Mouse (Mus musculus): Measurements from ENCODE around the gene Epha7. TPM values are rescaled to one million over a fixed set of nuclear protein-coding genes. Genes with fewer than 3 reads are reported as not detected.

Epha7 gene
- polyA plus RNA-seq (2012; rRNA removed): 0.68 and 1.0 TPM in 2 replicates

GRCm38 (mm10) chr4:28812691-28813289 lies at the start of gene Epha7:
Gene Epha7, plus strand, starts transcription at chr4:28813131.
- WGBS: 1% methylated on average over 48 of the region's 48 CpGs

GRCm38 (mm10) chr4:28783961-28784360 lies 29.0 kb upstream of the Epha7 start:
- no peak for DNase-seq (ENCODE audit: low read depth, low spot score)
- WGBS: 50% methylated on average over 3 of the region's 3 CpGs

More at GRCm38 (mm10) chr4:28812691-28813289, at the start of gene Epha7:
- peak; percentile 78 for DNase-seq (ENCODE audit: low read depth, low spot score)

- DNase-seq (ENCODE audit: low read depth, low spot score): no peak
Measured at GRCm38 (mm10) chr4:28808800-28809199, 4.1 kb upstream of the Epha7 start.

GRCm38 (mm10) chr4:28809703-28810102 lies 3.2 kb upstream of the Epha7 start:
- no peak for DNase-seq (ENCODE audit: low read depth, low spot score)
- WGBS: 70% methylated on average over 4 of the region's 4 CpGs

- WGBS: 1% methylated on average over 93 of the region's 94 CpGs
- no peak for DNase-seq (ENCODE audit: low read depth, low spot score)
Measured at GRCm38 (mm10) chr4:28813551-28814475, 882 bp downstream of the Epha7 start.

DNA sequence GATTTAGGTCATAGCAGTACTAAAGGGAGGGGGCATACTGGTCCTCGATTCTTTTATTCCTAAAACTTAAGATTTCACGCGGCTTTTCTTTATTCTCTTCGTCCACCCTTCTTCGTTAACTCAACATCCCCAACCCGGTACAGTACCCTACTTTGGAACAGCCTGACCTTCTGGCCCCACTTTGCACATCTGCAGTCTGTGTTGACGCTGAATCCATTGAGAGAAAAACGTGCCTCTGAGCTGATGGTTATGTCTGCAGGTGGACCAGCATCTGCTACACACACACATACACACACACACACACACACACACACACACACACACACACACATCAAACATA lies 1.5 kb downstream of the Epha7 start:
- WGBS: 2% methylated on average over 8 of the region's 8 CpGs
- no peak for DNase-seq (ENCODE audit: low read depth, low spot score)

DNA sequence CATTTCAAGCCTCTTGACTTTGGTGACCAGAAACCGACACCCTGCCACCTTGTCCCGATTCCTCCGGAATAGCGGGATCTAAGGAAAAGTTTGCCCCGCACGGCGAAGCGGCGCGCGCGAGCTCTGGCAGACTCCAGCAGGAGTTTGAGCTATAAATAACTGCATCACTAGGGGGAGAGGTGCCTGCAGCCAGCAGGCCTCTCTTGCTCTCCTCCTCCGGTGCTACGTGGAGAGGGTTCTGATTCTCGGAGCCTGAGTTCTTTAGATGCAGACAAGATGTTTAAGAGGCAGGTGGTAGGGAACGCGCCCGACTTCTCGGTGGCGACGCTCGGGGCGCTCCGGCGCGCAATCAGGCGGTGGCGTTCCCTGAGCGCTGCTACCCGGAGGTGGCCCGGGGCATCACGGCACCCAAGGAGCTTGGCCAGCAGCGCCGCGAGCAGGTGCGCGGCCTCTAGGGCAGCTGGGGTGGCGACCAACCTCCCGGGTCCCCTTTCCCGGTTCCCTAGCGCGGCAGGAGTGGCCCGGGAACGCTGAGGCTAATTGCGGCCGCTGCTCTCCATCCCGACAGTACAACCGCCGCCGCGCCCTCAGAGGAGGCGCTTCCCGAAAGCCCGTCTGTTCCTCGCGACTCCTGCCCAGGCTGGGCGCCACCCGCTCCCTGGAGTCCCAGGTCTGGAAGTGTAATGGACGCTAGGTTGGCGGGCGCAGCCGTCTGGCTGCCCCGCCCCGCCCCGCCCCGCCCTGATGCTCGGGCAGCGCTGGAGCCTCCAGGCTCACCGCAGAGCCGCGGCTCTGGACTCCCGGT lies 2.1 kb downstream of the Epha7 start:
- no peak for DNase-seq (ENCODE audit: low read depth, low spot score)
- WGBS: 1% methylated on average over 72 of the region's 72 CpGs

GRCm38 (mm10) chr4:28815621-28815920 lies 2.6 kb downstream of the Epha7 start:
- WGBS: 1% methylated on average over 15 of the region's 15 CpGs
- DNase-seq (ENCODE audit: low read depth, low spot score): no peak

DNA sequence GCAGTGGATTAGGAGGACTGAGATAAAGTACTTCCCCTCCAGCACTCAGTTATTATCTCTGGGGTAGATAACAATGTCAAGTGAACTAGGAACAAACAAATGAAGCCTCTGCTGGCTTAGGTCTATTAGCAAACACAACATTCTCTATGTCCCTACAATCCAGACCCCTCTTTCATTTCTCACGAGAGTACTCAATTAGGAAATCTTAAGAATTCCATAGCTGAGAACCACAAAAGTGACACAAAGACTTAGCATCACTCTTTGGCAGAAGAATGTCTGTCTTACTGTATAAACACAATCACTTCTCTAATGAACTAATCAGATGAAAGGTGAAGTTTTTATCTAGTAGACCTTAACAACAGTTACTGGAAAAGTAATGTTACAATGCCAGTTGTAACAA lies 10.7 kb downstream of the Epha7 start:
- 79% methylated on average over 1 of the region's 1 CpGs for WGBS
- no peak for DNase-seq (ENCODE audit: low read depth, low spot score)

GRCm38 (mm10) chr4:28824616-28825015 lies 11.7 kb downstream of the Epha7 start:
- DNase-seq (ENCODE audit: low read depth, low spot score): no peak
- 52% methylated on average over 7 of the region's 7 CpGs for WGBS

DNA sequence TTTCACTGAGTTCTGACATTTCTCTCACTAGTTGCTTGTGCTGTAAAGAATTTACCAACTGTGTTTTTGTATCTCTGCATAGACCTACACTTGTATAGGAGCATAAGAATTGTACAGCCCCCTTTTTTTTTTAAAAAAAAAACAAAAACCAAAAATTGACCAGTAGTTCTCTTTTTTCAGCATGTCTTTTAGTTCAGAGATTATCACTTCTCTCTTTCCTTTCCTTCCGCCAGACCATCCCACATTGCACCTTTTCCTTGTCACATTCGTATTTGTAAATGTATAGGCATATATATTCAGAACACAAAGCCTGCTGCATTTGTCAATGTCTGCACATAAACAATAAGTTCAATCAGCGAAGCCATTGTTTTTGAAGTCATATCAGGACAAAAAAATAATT lies 24.7 kb downstream of the Epha7 start:
- 88% methylated on average over 3 of the region's 3 CpGs for WGBS
- no peak for DNase-seq (ENCODE audit: low read depth, low spot score)

DNA sequence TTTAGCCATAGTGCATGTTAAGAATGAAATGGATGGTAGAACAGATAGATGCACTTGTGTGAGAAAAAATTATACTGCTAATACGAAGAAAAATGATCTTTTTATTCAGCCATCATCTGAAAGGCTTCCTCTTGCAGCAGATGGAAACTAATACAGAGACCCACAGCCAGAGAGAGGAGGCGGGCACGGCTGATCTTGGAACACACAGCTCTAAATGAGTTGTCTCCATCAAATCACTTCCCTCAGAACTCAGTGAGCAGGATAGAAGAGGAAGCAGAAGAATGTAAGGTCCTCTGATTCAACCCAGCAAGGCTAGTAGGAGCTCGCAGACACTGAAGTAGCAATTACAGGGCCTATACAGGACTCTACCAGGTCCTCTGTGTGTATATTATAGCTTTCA lies 33.4 kb downstream of the Epha7 start:
- 88% methylated on average over 4 of the region's 4 CpGs for WGBS
- DNase-seq (ENCODE audit: low read depth, low spot score): no peak

DNA sequence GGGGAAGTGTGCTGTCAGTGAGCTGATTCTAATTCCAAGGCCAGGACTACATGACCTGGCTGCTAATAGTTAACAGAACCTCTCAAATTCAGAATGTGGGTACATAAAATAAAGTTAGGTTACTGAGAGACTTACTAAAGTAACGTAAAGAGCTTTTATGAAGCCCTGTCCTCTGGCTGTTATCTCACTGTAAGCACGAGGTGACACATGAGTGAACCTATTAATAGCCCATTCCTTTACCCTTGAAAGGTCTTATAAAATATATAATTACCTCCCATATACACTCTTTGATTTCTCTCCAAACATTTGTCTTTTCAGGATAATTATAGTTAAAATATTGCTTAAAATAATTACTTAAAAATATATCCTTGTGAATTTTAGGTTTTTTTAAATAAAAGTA lies 37.5 kb downstream of the Epha7 start:
- WGBS: 52% methylated on average over 2 of the region's 2 CpGs
- no peak for DNase-seq (ENCODE audit: low read depth, low spot score)

DNA sequence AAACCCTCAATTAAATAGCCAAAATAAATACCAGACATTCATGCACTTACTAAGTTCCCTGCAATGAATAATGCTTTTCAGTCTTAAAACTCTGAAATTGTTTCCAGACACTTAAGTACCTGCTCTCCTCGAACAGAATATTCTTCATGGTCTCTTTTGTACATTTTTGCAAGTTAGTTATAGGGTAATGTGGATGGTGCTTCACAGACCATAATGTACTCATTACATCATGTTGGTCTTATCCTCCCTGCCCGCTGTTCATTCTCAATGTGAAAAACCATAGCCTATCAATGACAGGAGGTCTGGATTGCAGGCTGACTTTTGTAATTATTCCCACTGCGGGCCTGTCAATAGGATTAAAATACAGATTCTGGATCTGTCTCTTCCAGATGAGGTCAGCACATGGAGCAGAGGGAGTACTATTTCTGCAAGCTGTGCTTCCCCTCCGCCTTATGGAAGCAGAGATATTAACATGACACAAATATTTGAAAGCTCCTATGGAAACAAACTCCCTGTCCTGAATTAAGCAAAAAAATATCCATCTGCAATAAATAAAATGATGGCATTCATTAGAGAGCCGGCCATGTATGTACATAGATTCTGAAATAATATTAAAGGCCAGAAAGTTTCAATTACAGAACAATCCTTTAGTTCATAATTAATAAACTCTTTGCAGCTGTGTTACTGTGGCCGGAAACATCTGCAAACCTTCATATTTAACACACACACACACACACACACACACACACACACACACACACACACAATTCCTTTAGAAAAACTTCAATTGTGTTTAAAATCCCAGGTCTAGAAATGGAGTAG lies 50.1 kb downstream of the Epha7 start:
- WGBS: 80% methylated on average over 6 of the region's 6 CpGs
- DNase-seq (ENCODE audit: low read depth, low spot score): no peak

DNA sequence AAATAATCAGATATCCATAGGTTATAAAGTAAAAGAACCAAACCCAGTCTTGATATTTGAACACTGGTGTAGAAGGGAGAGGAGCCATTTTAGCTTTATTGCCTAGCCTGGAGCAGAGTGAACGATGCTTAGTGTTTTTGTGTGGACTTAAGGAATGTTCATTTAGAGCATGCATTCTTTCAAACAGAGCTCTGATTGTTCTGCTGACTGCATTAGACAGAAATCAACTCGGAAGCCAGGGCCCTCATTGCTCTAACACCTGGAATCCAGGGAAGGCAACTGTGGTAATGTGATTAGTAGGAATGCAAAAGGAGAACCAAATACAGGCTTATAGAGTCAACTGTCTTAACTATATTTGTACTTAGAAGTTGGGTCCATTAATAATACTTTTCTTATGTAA lies 53.5 kb downstream of the Epha7 start:
- no peak for DNase-seq (ENCODE audit: low read depth, low spot score)
- 30% methylated on average over 2 of the region's 2 CpGs for WGBS

DNA sequence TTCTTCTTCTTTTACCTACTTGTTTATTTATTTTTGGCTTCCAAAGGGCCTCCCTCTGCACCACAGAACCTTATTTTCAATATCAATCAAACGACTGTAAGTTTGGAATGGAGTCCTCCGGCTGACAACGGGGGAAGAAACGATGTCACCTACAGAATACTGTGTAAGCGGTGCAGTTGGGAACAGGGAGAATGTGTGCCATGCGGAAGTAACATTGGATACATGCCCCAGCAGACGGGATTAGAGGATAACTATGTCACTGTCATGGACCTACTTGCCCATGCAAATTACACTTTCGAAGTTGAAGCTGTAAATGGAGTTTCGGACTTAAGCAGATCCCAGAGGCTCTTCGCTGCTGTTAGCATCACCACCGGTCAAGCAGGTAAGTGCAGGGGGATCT lies 58.7 kb downstream of the Epha7 start:
- no peak for DNase-seq (ENCODE audit: low read depth, low spot score)
- WGBS: 90% methylated on average over 11 of the region's 11 CpGs

DNA sequence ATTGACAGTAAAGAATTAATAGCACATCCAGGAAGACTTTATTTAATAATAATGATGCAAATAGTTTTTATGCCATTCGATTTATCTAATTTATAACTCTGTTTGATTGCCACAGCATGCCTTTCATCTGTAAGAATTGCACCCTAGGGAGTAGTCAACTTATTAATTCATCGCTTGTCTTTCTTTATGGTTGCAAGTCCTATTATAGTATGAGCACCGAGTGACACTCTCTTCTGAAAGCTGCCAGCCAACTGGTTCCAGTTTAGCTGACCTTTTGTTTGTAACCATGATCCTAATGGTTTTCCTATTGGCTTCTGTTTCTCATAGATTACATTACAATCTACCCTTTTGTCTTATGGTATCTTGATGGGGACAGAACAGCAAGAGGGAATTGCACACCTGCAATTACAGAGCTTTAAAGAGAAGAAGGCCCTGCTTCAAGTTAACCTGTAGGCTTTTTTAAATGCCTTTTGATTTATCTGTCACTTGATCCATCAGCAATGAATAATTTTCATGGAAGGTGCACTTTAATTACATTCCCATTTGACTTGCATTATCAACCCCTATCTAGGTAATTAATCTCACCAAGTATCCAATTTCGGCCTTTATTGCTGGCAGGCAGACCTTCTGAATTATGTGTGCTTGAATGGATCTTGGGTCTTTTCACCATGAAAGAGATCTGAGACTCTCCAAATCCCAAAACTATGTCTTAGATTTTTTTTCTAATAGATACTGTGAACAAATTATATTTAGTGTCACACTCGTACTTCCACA lies 68.5 kb downstream of the Epha7 start:
- WGBS: 82% methylated on average over 5 of the region's 5 CpGs
- no peak for DNase-seq (ENCODE audit: low read depth, low spot score)

GRCm38 (mm10) chr4:28889630-28890029 lies 76.7 kb downstream of the Epha7 start:
- no peak for DNase-seq (ENCODE audit: low read depth, low spot score)
- 50% methylated on average over 5 of the region's 5 CpGs for WGBS

DNA sequence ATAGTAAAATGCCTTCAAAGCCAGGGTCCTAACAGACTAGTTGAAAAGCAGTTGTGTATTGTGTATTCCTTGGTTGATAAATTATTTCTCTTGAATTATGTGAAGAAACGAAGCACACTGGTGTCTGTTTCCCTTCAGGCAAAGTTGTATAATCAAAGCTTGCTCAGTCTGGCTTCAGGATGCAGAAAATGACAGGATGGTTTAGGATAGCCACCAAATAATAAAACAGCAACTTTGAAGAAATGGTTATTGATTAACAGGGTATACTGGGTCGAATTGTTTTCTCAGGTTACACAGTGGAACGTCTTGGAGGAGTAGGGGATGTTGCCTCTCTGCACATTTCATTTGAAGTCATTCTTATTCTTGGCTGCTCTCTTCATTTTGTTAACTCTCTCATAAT lies 77.2 kb downstream of the Epha7 start:
- 15% methylated on average over 3 of the region's 3 CpGs for WGBS
- no peak for DNase-seq (ENCODE audit: low read depth, low spot score)
